Mouse (Mus musculus): ENCODE data around the gene Tsc22d3. TPM values are rescaled to one million over a fixed set of nuclear protein-coding genes. Genes with fewer than 3 reads are reported as not detected.

Tsc22d3 gene
- total and polyA plus RNA-seq, 3 experiments = 8.4 to 32.8 (median 15.2) TPM

- Histone ChIP-seq H3K4me2 (ENCODE audit: insufficient read depth, low read depth, poor library complexity, severe bottlenecking) (no peak overlapping the region), H3K9me3 (replicated peaks; ENCODE audit: low read length) (no peaks in the 10 kb centered on the region), H3K4me3 (replicated peaks in 1 of 3; ENCODE audit: low read depth in 2 of 3, low read length in 2 of 3, poor library complexity in 1 of 3) (no peak overlapping the region), H3K79me2 (replicated peaks; ENCODE audit: control insufficient read depth, extremely low read depth, insufficient read depth, poor library complexity, severe bottlenecking) (no peaks in the 10 kb centered on the region), H3K9ac (ENCODE audit: insufficient read depth, low read depth) (no peak overlapping the region), H3K27me3 (replicated peaks) (no peaks in the 10 kb centered on the region), H3K4me1 (ENCODE audit: control insufficient read depth in 1 of 2, insufficient read depth in 2 of 2) (no peaks in the 10 kb centered on the region), H3K36me3 (replicated peaks in 1 of 2; ENCODE audit: control insufficient read depth in 1 of 2, insufficient read depth in 1 of 2, low read length in 1 of 2) (no peaks in the 10 kb centered on the region), H3K27ac (ENCODE audit: insufficient read depth, low read depth) (no peak overlapping the region)
- in situ Hi-C loops (cut with MboI; ENCODE audit: low pct_ligation_motif_present, low pct_unique_long_range_greater_than_20kb, low sequenced_read_pairs) = no loop called here
- dilution Hi-C loops (cut with MboI; ENCODE audit: extremely low pct_ligation_motif_present, extremely low pct_unique_long_range_greater_than_20kb, low sequenced_read_pairs) = no loop called here
- TF ChIP-seq ETS1 (conservative IDR thresholded peaks at IDR 0.05; ENCODE audit: low read depth, low read length) (no peak), USF2 (conservative IDR thresholded peaks at IDR 0.05; ENCODE audit: low read depth, low read length) (no peak), MAX (IDR thresholded peaks at IDR 0.05; ENCODE audit: low read length) (no peak), TCF12 (IDR thresholded peaks at IDR 0.05; ENCODE audit: low read depth, low read length) (no peak), KAT2A (IDR thresholded peaks at IDR 0.05; ENCODE audit: insufficient replicate concordance, low read length) (no peak), ELF1 (IDR thresholded peaks at IDR 0.05; ENCODE audit: low read depth, low read length) (no peak), JUND (conservative IDR thresholded peaks at IDR 0.05; ENCODE audit: low read depth, low read length) (no peak), ZNF384 (IDR thresholded peaks at IDR 0.05; ENCODE audit: low read depth, low read length) (no peak), POLR2A (IDR thresholded peaks at IDR 0.05; ENCODE audit: low read depth, low read length) (no peak), ZKSCAN1 (IDR thresholded peaks at IDR 0.05; ENCODE audit: borderline replicate concordance, low read depth, low read length) (no peak), ZC3H11A (IDR thresholded peaks at IDR 0.05; ENCODE audit: low read depth, low read length) (no peak), CHD2 (IDR thresholded peaks at IDR 0.05; ENCODE audit: low read length) (no peak), NRF1 (IDR thresholded peaks at IDR 0.05; ENCODE audit: low read depth, low read length) (no peak)
- DNase-seq (ENCODE audit: extremely low read depth) = no peak
These were observed 32.6 kb downstream of the Tsc22d3 start for GRCm38 (mm10) chrX:140567711-140568407.

- in situ Hi-C loops (cut with MboI; ENCODE audit: low pct_ligation_motif_present, low pct_unique_long_range_greater_than_20kb, low sequenced_read_pairs) (no loop called here), dilution Hi-C loops (cut with MboI; ENCODE audit: extremely low pct_ligation_motif_present, extremely low pct_unique_long_range_greater_than_20kb, low sequenced_read_pairs) (no loop called here)
- Histone ChIP-seq H3K79me2 (replicated peaks; ENCODE audit: control insufficient read depth, extremely low read depth, insufficient read depth, poor library complexity, severe bottlenecking) (no peaks in the 10 kb centered on the region), H3K9ac (ENCODE audit: insufficient read depth, low read depth) (no peak overlapping the region), H3K27ac (ENCODE audit: insufficient read depth, low read depth) (no peak overlapping the region), H3K4me3 (replicated peaks in 1 of 3; ENCODE audit: low read depth in 2 of 3, low read length in 2 of 3, poor library complexity in 1 of 3) (no peak overlapping the region), H3K9me3 (replicated peaks; ENCODE audit: low read length) (no peaks in the 10 kb centered on the region), H3K4me2 (ENCODE audit: insufficient read depth, low read depth, poor library complexity, severe bottlenecking) (no peak overlapping the region), H3K4me1 (ENCODE audit: control insufficient read depth in 1 of 2, insufficient read depth in 2 of 2) (no peaks in the 10 kb centered on the region; a peak in 1 of 4 replicates), H3K36me3 (replicated peaks in 1 of 2; ENCODE audit: control insufficient read depth in 1 of 2, insufficient read depth in 1 of 2, low read length in 1 of 2) (no peaks in the 10 kb centered on the region), H3K27me3 (replicated peaks) (no peaks in the 10 kb centered on the region)
- TF ChIP-seq MAX (IDR thresholded peaks at IDR 0.05; ENCODE audit: low read length) (no peak), CHD2 (IDR thresholded peaks at IDR 0.05; ENCODE audit: low read length) (no peak), TCF12 (IDR thresholded peaks at IDR 0.05; ENCODE audit: low read depth, low read length) (no peak), MAZ (IDR thresholded peaks at IDR 0.05; ENCODE audit: low read depth, low read length) (no peak), ETS1 (conservative IDR thresholded peaks at IDR 0.05; ENCODE audit: low read depth, low read length) (no peak), KAT2A (IDR thresholded peaks at IDR 0.05; ENCODE audit: insufficient replicate concordance, low read length) (no peak), EP300 (IDR thresholded peaks at IDR 0.05; ENCODE audit: low read length) (no peak), POLR2AphosphoS2 (IDR thresholded peaks at IDR 0.05; ENCODE audit: low read depth, low read length) (no peak), SMC3 (IDR thresholded peaks at IDR 0.05; ENCODE audit: low read depth, low read length) (no peak)
- no peak for DNase-seq (ENCODE audit: extremely low read depth)
These were observed 34.7 kb downstream of the Tsc22d3 start for GRCm38 (mm10) chrX:140565759-140566158.

All from CH12.LX (cell line).